Mouse (Mus musculus) C2C12 (cell line): ENCODE measurements around the gene Tenm2. TPM values are rescaled to one million over a fixed set of nuclear protein-coding genes. Genes with fewer than 3 reads are reported as not detected.

ENCODE experiments used
- H3K27me3 ChIP-seq: one replicate; pipeline ENCODE4 v1.6.1; 2011; ENCODE audit not compliant: control insufficient read depth, insufficient read depth, insufficient read length
- H3K36me3 ChIP-seq: one replicate; pipeline ENCODE4 v1.6.1; 2011; ENCODE audit not compliant: control insufficient read depth, insufficient read depth
- H3K4me3 ChIP-seq: one replicate; pipeline ENCODE4 v1.5.1; 2011; ENCODE audit warnings: mild to moderate bottlenecking, control low read depth; ENCODE audit not compliant: poor library complexity, insufficient read depth, severe bottlenecking
- H3K79me2 ChIP-seq: one replicate; pipeline ENCODE4 v1.6.1; 2011; ENCODE audit not compliant: control insufficient read depth, insufficient read depth
- H3K79me3 ChIP-seq: one replicate; pipeline ENCODE4 v1.6.1; 2011; ENCODE audit warnings: low read depth, control low read depth
- H3ac ChIP-seq: one replicate; pipeline ENCODE3; 2011; ENCODE audit warnings: low read depth; ENCODE audit not compliant: control insufficient read depth, insufficient read length
- CEBPB ChIP-seq: IDR thresholded peaks from one replicate; pipeline ENCODE4 v1.6.1; 2011; ENCODE audit warnings: low read depth, mild to moderate bottlenecking, control low read depth, moderate library complexity
- CTCF ChIP-seq: IDR thresholded peaks from one replicate; pipeline ENCODE4 v1.5.1; 2011; ENCODE audit not compliant: control insufficient read depth, insufficient read depth, insufficient read length
- FOSL1 ChIP-seq: IDR thresholded peaks from one replicate; pipeline ENCODE4 v1.8.0; 2011; ENCODE audit warnings: mild to moderate bottlenecking, low read length; ENCODE audit not compliant: poor library complexity, insufficient read depth, severe bottlenecking
- MAX ChIP-seq: IDR thresholded peaks from one replicate; pipeline ENCODE4 v1.6.1; 2011; ENCODE audit warnings: mild to moderate bottlenecking, control low read depth
- MYOD1 ChIP-seq: IDR thresholded peaks from one replicate; pipeline ENCODE4 v1.6.1; 2011; ENCODE audit warnings: low read depth; ENCODE audit not compliant: control insufficient read depth, insufficient read length
- MYOG ChIP-seq: IDR thresholded peaks from one replicate; pipeline ENCODE4 v1.6.1; 2011; ENCODE audit not compliant: control insufficient read depth, insufficient read length; ENCODE audit errors: extremely low read depth
- USF1 ChIP-seq: IDR thresholded peaks from one replicate; pipeline ENCODE4 v1.6.1; 2011; ENCODE audit warnings: low read depth, mild to moderate bottlenecking, control low read depth, moderate library complexity
- polyA plus RNA-seq: library from polyadenylated mRNA; unstranded; fragments of >200 nt; fragmentation: generic; extraction: Trizol; gene quantifications from one replicate; pipeline ENCODE4 v1.2.1, GENCODE M21; 2012; ENCODE audit warnings: missing spikeins

Tenm2 gene
- polyA plus RNA-seq, 1 experiment: not detected

DNA sequence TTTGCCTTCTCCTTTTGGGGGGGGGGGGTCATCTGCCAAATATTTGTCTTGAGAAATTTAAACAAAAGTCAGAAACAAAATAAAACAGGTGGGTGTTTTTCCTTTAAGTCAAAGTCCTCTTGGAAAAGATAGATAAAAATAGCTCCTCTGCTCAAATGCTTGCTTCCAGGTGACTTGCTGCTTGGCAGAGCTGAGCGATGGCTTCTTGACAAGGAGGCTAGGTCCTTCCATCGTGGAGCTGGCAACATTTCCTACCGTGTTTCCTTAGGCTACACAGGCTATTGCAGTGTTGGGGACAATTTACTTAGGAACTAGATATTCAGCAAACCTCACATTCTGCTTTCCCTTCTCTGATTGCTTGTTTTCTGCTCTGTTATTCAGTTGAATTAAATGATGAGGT is 342.7 kb downstream of the Tenm2 start:
- no peak overlapping the region for H3K4me3 ChIP-seq
- H3K79me3 ChIP-seq: no peaks in the 10 kb centered on the region
- H3ac ChIP-seq: no peak overlapping the region
- TF ChIP-seq CTCF (no peak), MYOD1 (no peak), MAX (no peak), CEBPB (no peak), USF1 (no peak), FOSL1 (no peak), MYOG (no peak)
- H3K79me2 ChIP-seq: no peaks in the 10 kb centered on the region
- no peaks in the 10 kb centered on the region for H3K27me3 ChIP-seq
- H3K36me3 ChIP-seq: no peaks in the 10 kb centered on the region

DNA sequence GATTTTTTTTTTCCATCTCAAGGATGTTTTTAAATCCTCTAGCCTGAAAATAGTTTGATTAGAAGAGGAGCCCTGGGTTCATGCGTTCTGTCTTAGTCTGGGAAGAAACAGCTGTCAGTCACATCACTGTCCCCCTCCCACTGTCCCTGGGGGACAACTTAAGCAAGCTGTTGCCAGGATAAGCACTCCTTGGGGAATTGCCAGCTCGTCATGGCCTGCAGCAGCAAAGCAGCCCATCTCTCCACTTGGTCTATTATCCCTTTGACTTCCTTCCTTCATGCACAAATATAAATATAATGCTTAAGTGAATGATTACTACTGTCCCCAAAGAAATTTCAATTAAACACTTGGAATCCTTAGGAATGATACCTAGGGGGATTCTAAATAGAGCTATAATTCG is 344.7 kb downstream of the Tenm2 start:
- H3K27me3 ChIP-seq: no peaks in the 10 kb centered on the region
- no peak overlapping the region for H3K4me3 ChIP-seq
- no peak overlapping the region for H3ac ChIP-seq
- no peaks in the 10 kb centered on the region for H3K36me3 ChIP-seq
- no peaks in the 10 kb centered on the region for H3K79me3 ChIP-seq
- no peak for TF ChIP-seq CTCF
- TF ChIP-seq CEBPB: no peak
- no peak for TF ChIP-seq MYOD1
- TF ChIP-seq MYOG: no peak
- no peak for TF ChIP-seq MAX
- no peak for TF ChIP-seq USF1
- TF ChIP-seq FOSL1: no peak
- H3K79me2 ChIP-seq: no peaks in the 10 kb centered on the region

DNA sequence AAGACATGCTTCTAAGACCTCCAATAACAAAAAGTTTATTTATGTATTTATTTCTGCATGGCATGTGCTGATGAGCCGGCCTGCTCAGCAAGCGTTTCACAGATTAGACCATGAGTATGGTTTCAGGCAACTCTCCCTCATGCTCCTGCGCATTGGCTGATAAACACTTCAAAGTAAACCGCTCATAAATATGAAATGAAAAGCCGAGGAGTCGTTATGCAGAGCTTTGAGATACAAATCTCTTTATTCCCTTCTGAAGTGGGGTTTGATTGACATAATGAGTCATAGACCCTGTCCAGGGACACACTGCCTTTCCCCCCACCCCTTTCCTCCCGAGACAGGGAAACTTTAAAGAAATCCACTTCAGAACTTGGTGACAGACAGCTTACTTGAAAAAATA is 348.3 kb downstream of the Tenm2 start:
- no peaks in the 10 kb centered on the region for H3K79me2 ChIP-seq
- TF ChIP-seq FOSL1 (no peak), USF1 (no peak), CEBPB (no peak), MYOG (no peak), MAX (no peak), MYOD1 (no peak), CTCF (no peak)
- no peaks in the 10 kb centered on the region for H3K27me3 ChIP-seq
- H3K79me3 ChIP-seq: no peaks in the 10 kb centered on the region
- H3K36me3 ChIP-seq: no peaks in the 10 kb centered on the region
- no peak overlapping the region for H3K4me3 ChIP-seq
- no peak overlapping the region for H3ac ChIP-seq

DNA sequence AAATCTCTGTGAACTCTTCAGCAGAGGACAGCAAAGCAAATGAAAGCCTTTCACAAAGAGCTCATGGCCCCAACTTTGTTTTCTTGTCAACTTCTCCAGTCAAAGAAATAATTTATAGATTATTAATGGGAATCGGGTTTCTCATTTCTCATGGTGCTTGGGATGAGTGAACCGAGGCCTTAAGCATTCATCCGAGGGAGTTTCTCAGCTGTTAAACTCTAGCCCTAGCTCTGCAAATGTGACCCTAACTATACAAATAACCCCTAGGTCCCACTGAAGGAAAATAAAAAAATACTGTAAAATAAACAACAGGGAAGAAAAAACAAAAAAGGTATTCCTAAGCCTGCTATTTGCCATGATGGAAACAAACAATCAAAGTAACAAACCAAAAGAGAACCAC is 349.6 kb downstream of the Tenm2 start:
- Histone ChIP-seq H3ac (no peak overlapping the region), H3K79me2 (no peaks in the 10 kb centered on the region), H3K4me3 (no peak overlapping the region), H3K36me3 (no peaks in the 10 kb centered on the region), H3K27me3 (no peaks in the 10 kb centered on the region), H3K79me3 (no peaks in the 10 kb centered on the region)
- TF ChIP-seq MYOD1 (no peak), USF1 (no peak), MYOG (no peak), CTCF (no peak), MAX (no peak), FOSL1 (no peak), CEBPB (no peak)

DNA sequence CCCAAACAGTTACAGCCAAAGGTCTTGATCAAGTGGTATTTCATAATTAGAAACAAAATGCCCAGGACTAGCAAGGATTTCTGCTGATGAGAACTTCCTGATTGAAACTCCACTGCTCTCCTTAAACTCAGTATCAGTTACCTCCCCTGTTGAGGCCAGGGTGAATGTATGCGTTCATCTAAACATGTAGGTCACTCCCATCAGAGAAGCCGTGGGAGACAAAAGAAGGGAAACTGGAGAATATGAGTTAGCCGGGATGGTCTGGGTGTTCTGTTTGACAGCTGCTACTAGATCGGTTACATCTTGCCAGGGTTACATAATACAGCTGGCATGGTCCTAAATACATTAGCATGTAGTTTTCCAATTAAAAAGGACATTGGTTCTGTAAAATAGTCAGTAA is 362.8 kb downstream of the Tenm2 start:
- Histone ChIP-seq H3K79me3 (no peaks in the 10 kb centered on the region), H3K4me3 (no peak overlapping the region), H3K27me3 (no peaks in the 10 kb centered on the region), H3K79me2 (no peaks in the 10 kb centered on the region), H3K36me3 (no peaks in the 10 kb centered on the region), H3ac (no peak overlapping the region)
- no peak for TF ChIP-seq USF1
- TF ChIP-seq MYOD1: no peak
- no peak for TF ChIP-seq CEBPB
- TF ChIP-seq FOSL1: no peak
- no peak for TF ChIP-seq MYOG
- no peak for TF ChIP-seq CTCF
- TF ChIP-seq MAX: no peak

DNA sequence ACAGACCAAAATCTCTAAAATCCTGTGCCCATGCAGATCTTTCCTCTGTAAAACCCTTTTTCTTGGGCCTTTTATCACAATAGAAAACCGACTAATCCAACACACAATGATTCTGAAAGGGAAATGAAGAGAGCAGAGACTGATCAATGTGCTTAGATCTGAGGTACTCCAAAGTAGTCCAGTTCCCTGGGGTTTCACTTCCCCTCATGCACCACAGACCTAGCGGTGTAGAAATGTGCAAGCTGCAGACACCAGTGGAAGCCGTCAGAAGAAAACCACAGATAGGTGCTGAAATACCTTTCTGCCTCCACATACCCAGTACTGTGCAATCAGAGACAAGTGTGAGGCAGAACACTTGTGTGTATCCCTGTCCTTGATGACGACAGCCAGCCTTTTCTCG is 365.2 kb downstream of the Tenm2 start:
- Histone ChIP-seq H3K36me3 (no peaks in the 10 kb centered on the region), H3K79me3 (no peaks in the 10 kb centered on the region), H3K79me2 (no peaks in the 10 kb centered on the region), H3K4me3 (no peak overlapping the region), H3ac (no peak overlapping the region), H3K27me3 (no peaks in the 10 kb centered on the region)
- TF ChIP-seq MYOG (no peak), CTCF (no peak), MAX (no peak), CEBPB (no peak), MYOD1 (no peak)
